In genomic region chr14:103513473-103513811, GRCm38 (mm10) we compare ENCODE assay signal across 12 mouse cellular contexts. TPM values are rescaled to one million over a fixed set of nuclear protein-coding genes. Genes with fewer than 3 reads are reported as not detected.
DNase-seq lines count a peak whose midpoint lies in the region; ATAC-seq lines count a peak whose summit lies in the region.
"Had no signal": no experiment of that assay in that cellular context is flagged by ENCODE, and none has a peak within 500 bp of the region (broad histone marks: within the 10 kb centered on the region; RNA-seq: fewer than 3 reads in every experiment).

No protein-coding gene starts in this region.

- no peak for DNase-seq in heart, postnatal 4 days
- DNase-seq in neural tube, embryonic 10.5 days (ENCODE audit: extremely low spot score, low spot score), result no peak
- no peak for DNase-seq in midbrain, embryonic 10.5 days (ENCODE audit: low spot score)
- DNase-seq in spleen, adult 18-20 months, result no peak
- DNase-seq in left cerebral cortex, adult 8-10 months (ENCODE audit: low spot score in 2 of 2), result no peak
- DNase-seq: right cerebral cortex, postnatal 14 days; thymus, postnatal 25 days had no signal

- no peak for ATAC-seq in heart, embryonic 16.5 days (replicated peaks; ENCODE audit: extremely low read depth, insufficient read depth, low FRiP score)
- ATAC-seq in neural tube, embryonic 12.5 days (ENCODE audit: low FRiP score, low read depth), result no peak
- no peak for ATAC-seq in monocyte, adult 5-6 weeks (replicated peaks; ENCODE audit: insufficient number of reproducible peaks, low FRiP score, low TSS enrichment, poor library complexity, severe bottlenecking)

- no peaks in the 10 kb centered on the region for H3K27me3 ChIP-seq in heart, embryonic 16.5 days (ENCODE audit: control insufficient read depth, insufficient read depth, low read length)
- no peaks in the 10 kb centered on the region for H3K27me3 ChIP-seq in neural tube, embryonic 12.5 days (replicated peaks)
- no peaks in the 10 kb centered on the region; the same call in 1 of the 2 replicates for H3K27me3 ChIP-seq in midbrain, embryonic 10.5 days (ENCODE audit: low read depth, poor library complexity, severe bottlenecking)

- H3K36me3 ChIP-seq in heart, embryonic 16.5 days (ENCODE audit: control insufficient read depth, insufficient read depth), result no peaks in the 10 kb centered on the region
- no peaks in the 10 kb centered on the region for H3K36me3 ChIP-seq in neural tube, embryonic 12.5 days
- no peaks in the 10 kb centered on the region for H3K36me3 ChIP-seq in midbrain, embryonic 10.5 days

- H3K4me3 ChIP-seq in heart, embryonic 16.5 days (ENCODE audit: low read length), result no peak overlapping the region
- no peak overlapping the region for H3K4me3 ChIP-seq in neural tube, embryonic 12.5 days
- no peak overlapping the region; the same call in 1 of the 2 replicates for H3K4me3 ChIP-seq in midbrain, embryonic 10.5 days
- H3K4me3 ChIP-seq: erythroblast, embryonic 14.5 days had no signal

- H3K4me2 ChIP-seq in heart, embryonic 16.5 days (ENCODE audit: low read depth, low read length), result peak overlapping the region; percentile 48
- H3K4me2 ChIP-seq in neural tube, embryonic 12.5 days (replicated peaks), result peak overlapping the region; percentile 21

- no peaks in the 10 kb centered on the region for H3K9me3 ChIP-seq in heart, embryonic 16.5 days (replicated peaks; ENCODE audit: control insufficient read depth, low read length)
- no peaks in the 10 kb centered on the region for H3K9me3 ChIP-seq in neural tube, embryonic 12.5 days
- H3K9me3 ChIP-seq in midbrain, embryonic 10.5 days (replicated peaks), result no peaks in the 10 kb centered on the region

- no peak overlapping the region for H3K9ac ChIP-seq in heart, embryonic 16.5 days (ENCODE audit: low read length)
- H3K9ac ChIP-seq in neural tube, embryonic 12.5 days, result no peak overlapping the region

- 70% methylated on average over 7 of the region's 7 CpGs for WGBS in heart, embryonic 16.5 days
- WGBS in neural tube, embryonic 12.5 days, result 58% methylated on average over 7 of the region's 7 CpGs
- WGBS in midbrain, embryonic 10.5 days, result 82% methylated on average over 7 of the region's 7 CpGs

- H3K4me1 ChIP-seq in heart, embryonic 16.5 days (ENCODE audit: control insufficient read depth, insufficient read depth, low read length), result no peaks in the 10 kb centered on the region
- H3K4me1 ChIP-seq in neural tube, embryonic 12.5 days, result no peaks in the 10 kb centered on the region
- peaks cover 14% of the 10 kb centered on the region for H3K4me1 ChIP-seq in midbrain, embryonic 10.5 days

- H3K27ac ChIP-seq in heart, embryonic 16.5 days (ENCODE audit: low read length), result no peak overlapping the region
- no peak overlapping the region for H3K27ac ChIP-seq in neural tube, embryonic 12.5 days
- 0 out of 2 replicates have a peak overlapping the region, but pooled peaks have one; percentile 2 for H3K27ac ChIP-seq in midbrain, embryonic 10.5 days (replicated peaks)

RNA-seq across cellular contexts. Expression of gene Scel, which starts 0.3 kb away (rescaled TPM):
- 0.32 and 0.40 TPM in 2 replicates for polyA plus RNA-seq in heart, embryonic 16.5 days (2015; fragmentation: Nextera tagmentation; extraction: Ambion mirVana)
- total RNA-seq in heart, postnatal 4 days (2021), result under 1 TPM in 1 of 2 experiments, not detected in 1; 0.18 TPM
- 0.15 TPM in 2 replicates for polyA plus RNA-seq in neural tube, embryonic 12.5 days (2016; fragmentation: Nextera tagmentation; extraction: Ambion mirVana)
- polyA plus RNA-seq in midbrain, embryonic 10.5 days (2016; fragmentation: Nextera tagmentation; extraction: Ambion mirVana), result 0.22 and 0.38 TPM in 2 replicates
- total RNA-seq in left cerebral cortex, adult 8-10 months (2022), result 1 to 10 TPM; 1.2 to 1.5 (median 1.4) TPM
- 0.29 to 2.2 TPM (median 1.3 TPM) in 3 replicates for total RNA-seq in monocyte, adult 5-6 weeks (2017)
- total RNA-seq: hematopoietic stem cell, adult 5-6 weeks had no signal
- polyA plus RNA-seq: erythroblast, embryonic 14.5 days had no signal
